Mouse (Mus musculus) B cell, adult 2 months (primary cell): ENCODE results near the gene Pex3.

Source experiments
- DNase-seq, 2 experiments: peaks; one replicate each; pipeline ENCODE4 v3.0.0; 2022

The Pex3 gene

DNA sequence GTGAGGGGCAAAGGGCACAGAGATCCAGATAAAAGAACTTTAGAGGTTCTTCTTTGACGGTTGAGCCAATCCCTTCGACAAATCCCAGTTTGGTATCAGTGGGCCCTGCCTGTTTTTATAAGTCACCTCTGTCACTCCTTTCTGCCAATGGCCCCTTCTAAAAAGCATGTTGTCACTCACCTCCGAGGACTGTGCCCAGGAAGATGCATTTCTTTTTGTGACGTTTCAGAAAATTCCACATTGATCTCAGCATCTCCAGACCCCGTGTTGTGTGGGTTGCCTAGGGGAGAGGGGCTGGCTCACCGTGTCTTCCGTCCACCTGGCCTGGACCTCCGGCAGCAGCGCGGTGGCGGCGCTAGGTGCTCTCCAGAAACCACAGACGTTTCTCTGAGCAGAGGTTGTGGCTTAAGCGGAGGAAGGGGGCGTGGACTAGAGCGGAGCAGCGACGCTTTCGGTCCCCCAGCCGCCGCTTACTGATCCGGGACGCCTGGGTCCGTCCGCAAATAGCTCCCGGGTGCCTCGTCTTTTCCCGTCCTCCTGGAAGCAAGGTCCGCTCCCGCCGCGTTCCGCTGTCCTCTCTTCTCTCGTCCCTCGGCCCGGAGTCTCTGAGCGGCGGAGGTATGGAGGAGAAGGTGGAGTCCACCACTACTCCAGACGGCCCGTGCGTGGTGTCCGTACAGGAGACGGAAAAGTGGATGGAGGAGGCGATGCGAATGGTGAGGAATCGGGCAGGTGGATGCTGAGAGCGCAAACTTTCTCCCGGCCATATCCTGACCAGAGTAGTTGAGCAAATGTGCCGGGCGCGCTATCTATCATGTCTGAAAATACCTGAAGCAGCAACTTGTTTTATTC is at the start of gene Pex3, which contains the start of gene Adat2:
TSS of gene Pex3 (minus strand) at position 497 of the 852 bp plus-strand sequence.
TSS of gene Adat2 (plus strand) at position 249 of the 852 bp plus-strand sequence.
- DNase-seq: peak; percentile 94 to 95

DNA sequence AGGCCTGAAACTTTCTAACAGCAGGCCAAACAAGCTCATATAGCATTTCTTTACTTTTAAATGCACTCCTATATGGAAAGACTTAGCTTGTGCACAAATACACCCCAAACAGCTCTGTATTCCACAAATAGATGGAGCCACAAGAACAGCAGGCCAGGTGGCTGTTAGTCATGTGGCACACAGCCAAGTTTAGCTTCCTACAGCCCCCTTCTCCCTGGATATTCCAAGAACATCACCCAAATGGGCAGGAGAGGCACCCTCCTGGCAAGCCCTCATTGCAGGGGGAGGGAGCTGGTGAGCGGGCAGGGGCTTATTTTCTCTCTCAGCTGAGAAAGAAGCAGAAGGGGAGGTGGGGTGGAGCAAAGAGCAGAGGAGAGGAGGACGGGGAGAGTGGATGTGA is 48.0 kb upstream of the Pex3 start:
- no peak for DNase-seq

DNA sequence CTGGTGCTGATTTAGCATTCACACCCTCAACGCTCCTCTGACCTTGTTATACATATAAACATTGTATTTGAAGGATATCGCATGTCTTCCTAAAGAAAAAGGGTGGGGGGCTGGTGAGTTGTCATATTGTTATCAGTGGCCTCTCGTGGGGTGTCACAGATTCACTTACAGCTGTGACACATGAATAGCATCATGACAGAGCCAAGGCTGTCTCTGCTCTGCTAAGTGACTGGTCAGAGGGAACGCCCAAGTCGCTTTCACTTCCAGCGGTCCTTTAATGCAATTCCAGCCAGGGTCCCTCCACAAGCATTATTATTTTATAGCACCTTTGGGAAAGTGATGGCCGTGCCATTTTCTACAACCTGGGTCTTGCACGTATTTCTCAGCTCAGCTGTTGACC is 44.5 kb upstream of the Pex3 start:
- DNase-seq: no peak

DNA sequence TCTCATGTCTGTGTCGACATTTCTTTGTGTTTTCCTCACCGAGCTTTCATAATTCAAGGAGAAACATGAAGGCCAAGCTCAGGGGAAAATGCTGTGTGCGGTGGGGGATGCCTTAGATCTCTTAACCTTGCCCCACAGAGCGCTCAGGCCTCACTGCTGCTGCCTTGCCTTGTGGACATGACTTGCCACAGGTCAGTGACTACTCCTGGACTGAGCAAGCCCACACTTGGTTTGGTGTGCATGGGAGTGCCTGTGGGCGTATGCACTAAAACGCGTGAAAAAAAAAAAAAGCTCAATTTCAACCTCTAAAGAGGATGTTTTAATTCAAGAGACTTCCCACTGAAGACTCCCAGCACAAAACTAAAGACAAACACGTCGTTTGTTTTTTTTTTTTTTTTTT is 43.9 kb upstream of the Pex3 start:
- no peak for DNase-seq

DNA sequence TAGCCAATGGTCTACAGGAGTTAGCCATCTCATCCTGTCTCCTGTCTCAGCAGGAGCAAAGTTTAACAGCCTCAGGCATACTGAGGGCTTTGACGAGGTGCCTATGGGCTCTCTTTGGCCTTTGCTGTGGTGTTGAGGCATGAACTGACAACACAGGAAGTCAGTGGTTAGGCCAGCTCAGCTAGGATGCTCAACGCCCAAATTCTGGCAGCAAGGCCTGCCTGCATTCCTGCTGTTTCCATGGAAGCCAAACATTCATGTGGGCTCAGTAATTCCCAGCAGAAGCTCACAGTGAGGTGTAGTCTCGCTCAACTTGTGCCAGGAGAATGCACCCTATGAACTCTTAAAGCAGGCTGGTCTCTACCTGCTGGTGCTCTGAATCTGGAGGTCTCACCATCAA is 43.1 kb upstream of the Pex3 start:
- no peak for DNase-seq

DNA sequence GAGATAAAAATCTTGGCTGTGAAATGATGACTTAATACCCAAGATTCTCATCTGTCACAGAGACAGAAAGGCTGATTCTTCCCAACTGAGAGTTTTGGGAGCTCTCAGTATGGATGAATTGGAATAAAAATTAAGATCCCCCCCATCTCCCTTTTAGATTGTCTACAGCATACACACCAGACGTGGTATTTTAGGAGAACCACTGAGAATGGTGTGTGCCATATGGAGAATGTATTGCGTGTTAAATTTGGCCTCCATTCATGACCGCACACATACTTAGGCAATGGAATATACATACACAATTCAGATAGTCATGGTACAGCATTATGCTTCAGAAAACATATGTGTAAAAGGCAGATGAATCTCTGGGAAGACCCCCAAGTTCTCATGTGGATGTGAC is 40.6 kb upstream of the Pex3 start:
- no peak for DNase-seq

DNA sequence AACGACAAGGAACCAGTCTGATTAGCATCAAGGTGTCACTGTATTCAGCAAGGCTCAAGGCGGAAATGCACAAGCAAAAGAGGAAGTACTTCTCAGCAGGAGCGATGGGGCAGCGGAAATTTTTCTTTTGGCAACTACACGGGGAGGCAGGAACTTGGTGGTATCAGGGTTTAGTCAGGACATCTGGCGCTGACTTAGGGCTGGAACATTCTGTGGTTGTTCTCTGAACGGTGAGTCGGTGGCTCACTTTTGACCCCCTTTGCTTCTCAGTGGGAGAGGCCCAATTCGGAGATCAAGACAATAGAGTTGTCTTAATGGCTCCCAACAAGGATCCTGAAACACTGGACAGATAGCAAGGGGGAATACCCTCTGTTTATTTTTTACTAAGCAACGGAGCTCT is 39.3 kb upstream of the Pex3 start:
- no peak for DNase-seq

DNA sequence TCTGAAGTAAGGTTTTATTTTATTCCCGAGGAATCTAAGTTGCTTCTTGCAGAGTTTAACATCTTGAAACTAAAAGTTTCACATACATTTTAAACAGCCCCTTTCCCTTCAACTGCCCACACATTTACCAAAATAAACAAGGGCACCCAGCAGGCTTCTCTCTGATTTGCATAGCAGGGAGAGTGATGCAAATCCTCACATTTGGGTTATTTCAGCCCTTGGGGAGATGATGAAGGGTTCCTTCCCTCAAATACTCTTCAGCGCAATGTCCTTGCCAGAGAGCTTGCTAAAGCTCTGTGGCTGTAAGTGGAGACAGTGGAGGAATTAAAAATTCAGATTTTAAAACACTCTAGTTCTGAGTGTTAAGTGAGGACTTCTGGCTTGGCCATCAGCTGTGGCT is 35.0 kb upstream of the Pex3 start:
- DNase-seq: no peak

DNA sequence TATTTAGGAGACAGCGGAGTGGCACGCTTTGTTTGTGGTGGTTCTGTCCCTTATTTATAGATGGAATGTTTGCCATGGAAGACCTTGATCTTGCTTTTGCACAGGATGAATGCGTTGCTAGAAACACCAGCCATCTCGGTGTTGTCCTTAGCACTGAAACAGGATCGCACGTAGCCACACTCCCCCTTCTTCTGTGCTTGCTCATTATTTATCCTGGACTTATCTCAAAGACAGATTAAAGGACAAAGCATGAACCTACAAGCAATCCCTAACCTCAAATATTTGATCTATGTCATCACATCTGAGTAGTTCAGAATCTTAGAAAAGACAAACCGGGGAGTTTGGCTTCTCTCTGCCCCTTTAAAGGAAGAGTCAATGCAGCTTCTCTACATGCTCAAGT is 24.2 kb upstream of the Pex3 start:
- DNase-seq: no peak

DNA sequence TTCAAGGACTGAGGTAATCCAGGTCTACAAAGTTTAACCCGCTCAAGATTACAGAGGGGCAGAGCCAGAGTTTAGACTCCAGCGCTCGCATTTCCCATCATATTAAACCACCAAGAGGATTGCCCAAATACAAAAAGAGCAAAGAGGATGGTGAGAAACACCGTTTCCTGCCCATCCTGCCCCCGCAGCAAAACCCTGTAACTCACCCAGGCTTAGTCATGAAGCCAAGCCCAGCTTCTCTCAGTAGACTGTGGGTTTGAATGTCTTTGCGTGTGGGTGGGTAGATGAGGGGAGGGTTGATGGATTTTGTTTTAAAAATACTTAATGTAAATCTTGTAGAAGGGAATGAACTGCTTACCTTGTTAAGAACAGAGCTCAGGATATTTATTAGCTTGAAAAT is 19.5 kb upstream of the Pex3 start:
- DNase-seq: no peak

DNA sequence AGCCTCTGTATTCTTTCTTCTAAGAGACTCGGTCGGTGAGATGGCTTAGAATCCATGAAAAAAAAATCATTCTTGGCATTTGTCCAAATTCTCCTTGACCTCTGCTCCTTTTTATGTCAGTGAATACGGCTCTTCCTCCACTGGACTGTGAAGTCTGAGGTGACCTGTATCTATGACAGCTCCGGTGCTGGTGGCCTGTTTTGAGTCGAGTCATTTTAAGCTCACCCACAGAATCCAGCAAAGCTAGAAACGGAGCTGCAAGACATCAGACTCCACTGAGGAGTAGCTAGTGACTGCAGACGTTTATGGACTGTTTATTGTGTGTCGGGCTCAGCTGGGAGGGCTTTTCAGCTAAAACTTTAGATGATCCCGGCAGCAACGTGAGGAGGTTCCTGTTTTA is 19.1 kb upstream of the Pex3 start:
- DNase-seq: no peak

DNA sequence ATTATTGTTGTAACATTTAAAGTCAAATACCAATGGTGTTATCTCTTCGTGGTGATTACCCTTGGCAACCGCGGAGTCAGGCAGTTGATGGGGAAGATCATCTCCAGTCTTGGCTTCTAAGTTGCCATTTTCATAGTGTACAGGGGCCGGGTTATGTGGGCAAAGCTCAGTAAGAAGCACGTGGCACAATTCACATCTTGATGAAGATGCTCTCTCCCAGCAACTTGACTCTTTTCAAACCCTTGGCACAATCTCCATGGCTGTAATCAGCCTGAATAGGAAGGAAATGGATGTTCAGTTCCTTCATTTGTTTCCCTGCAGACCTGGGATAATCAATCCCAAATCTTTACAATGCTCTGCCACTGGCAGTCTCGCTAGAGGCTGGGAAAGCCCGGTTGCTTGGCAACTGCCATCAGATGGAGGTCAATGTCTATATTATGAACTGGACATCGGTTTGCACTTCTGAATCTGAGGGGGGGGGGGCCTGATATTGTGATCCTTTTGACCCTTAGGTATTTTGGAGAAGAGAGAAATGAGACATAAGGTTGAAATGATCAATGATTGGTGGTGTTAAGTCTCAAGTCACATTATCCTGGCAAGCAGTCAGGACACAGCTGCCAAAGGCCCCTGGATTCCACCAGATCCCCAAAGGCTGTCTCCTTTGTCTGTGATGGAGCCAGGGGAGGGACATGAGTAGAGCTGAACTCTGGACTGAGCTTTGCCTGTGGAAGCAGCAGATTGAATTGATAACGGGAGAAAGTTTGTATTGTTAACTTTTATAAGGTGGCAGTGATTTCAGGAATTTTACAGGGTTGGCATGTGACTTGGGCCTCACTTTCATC is 18.0 kb upstream of the Pex3 start:
- DNase-seq: no peak

DNA sequence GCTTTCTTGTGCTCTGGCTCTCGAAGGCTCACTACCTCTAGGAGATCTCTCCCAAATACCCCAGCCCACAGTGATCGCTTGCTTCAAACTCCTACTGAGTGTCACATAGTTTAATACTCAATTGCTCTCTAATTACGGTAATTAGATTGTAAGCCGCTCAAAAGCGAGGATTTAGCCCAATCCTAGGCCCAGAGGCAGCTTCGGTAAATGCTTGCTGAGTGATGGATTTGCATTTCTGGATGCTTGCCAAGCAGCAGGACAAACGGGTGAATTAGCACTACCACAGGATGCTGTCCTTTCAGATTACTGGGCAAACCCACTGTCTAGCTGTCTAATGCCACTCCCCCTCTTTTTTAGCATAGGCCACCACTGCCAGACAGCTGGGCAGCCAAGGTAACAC is 16.9 kb upstream of the Pex3 start:
- DNase-seq: no peak

DNA sequence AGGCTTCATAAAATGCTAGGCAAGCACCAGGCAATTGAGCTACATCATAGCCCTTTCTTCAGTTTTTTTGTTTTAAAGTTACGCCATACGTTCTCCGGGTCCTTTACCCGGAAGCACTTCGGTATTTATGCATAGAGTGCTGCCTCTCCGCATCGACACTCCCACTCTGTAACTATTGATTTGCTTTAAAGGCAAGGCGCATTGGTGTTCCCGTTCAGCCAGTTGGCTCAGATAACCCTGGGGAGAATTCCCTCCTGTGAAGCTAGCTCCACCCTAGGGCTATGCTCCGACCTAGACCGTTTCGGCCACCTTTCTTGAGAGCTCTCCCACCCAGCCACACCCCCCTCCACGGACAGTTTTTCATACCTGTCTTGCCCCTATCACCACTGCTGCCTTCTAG is 13.5 kb upstream of the Pex3 start:
- no peak for DNase-seq

DNA sequence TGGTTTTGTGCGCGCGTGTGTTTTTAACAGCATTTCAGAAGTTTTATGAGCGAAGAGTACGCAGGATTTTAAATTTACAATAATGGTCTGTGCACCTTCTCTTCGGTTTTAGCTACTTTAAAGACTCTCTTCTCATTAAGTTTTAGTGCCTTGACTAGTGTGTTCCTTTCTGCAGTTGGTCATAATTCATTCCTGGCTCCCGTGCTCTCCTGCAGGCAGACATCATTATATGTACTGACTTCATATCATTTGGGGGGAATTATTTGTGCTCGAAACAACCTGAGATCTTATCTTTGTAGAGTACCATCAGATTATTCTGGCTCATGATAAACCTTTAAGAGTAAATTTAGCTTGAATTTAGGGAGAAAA is 12.1 kb upstream of the Pex3 start:
- DNase-seq: no peak

DNA sequence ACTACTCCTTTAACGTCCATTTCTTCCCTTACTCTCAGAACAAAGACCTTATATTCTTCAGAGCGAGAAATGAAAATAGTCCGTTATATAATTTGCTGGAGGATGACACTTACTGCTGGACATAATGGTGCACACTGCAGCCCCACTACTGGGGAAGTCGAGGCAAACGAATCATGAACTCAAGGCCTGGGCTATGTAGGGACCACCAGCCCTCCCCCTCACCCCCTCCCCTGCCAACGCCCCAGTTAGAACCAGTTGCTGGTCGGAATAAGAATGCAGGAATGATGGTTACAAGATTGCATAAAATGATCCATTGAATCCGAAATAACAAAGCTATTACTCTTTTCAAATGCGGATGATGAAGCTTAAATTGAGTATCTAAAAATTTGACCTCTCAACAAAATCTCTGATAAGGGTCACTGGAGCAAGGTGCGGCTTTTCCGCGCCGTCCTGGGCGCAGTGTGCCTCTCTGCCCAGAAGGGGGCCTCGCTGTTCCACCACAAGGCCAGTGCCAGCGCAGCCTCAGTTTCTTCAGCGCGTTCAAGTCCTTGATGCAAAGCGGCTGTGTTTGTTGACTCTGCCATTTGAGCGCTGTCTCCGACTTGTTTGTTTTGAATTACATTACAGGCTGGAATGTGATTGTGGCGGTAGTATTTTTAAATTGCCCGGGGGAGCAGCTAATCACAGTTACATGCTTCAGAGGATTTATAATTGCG is 11.6 kb upstream of the Pex3 start:
- DNase-seq: peak; percentile 72 to 77

DNA sequence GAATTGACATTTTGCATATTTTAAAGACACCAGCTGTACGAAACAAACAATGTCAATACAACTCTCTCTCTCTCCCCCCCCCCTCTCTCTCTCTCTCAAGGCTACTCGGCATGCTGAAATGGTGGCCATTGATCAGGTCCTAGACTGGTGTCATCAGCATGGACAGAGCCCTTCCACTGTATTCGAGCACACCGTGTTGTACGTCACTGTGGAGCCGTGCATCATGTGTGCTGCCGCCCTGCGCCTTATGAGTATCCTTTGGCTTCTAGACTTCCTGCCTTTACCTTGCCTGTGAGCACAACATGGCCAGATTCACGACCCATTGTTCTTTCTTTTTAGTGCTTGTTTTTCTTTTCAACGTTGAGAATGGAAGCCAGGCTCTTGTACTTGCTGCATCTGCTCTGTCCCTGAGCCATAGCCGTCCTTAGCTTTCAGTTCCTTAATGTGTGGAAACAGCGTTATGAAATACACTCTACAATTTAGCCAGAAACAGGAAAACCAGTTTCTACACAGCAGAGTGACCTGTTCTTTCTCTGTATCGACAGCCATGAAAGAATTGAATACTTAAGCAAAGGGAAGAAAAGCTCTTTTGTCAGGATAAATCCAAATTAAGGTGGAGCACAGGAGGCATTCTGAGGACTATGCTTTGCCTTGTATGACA is 7.2 kb upstream of the Pex3 start:
- DNase-seq: no peak

DNA sequence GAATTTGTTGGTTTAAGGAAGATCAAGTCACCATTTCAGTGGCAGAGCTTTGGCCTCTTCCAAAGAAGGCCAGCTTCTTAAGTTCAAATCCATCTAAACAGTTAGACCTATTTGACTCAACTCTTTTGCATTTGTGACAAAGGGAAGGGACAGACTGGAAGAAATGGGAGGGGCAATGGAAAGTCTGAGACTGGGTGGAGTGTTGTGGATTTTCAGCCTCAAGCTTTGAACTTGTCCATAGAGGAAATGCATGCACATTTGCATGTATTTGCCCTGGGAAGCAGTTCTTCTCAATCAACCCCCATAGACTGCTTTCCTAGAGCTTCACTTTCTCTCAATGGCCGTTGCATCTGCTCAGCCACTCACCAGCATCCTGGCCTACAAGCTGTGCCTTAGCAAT is 1.4 kb upstream of the Pex3 start:
- DNase-seq: no peak

DNA sequence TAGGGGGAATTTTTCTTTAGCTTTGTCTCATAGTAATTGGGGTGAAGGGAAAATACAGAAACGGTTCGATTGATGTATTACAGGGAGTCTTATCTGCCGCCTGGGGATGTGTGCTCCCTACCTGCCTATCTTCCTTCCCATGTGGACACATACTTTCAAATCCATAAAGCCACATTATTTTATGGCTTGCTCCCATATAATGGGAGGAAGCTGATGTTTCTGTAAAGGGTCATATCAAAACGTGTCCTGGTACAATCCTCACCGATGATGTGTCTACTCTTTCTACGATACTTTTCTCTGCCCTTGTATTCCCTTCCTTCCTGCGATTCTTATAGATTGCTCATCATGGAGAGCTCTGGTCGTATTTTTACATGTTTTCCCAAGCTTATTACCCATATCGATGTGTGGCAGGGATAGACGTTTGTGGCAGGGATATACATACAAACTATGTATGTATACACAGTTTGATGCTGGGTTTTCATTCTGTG is 600 bp upstream of the Pex3 start:
- no peak for DNase-seq

DNA sequence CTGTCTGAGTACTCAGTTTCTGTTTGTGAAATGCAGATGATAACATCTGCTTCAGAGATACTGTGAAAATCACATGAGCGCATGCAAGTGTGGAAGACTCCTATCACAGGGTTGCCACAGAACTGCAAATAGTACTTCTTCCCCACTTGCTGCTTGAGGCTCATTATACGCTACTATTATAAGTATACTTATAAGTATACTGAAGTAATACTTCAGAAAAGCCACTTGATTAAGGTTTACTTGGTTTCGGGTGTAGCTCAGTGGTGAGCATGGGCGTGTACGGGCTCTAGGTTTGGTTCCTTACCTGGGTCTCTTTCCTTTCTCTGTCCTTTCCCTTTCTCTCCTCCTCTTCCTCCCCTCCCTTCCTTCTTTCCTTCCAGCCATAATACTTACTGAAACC is 11.2 kb downstream of the Pex3 start:
- DNase-seq: no peak

DNA sequence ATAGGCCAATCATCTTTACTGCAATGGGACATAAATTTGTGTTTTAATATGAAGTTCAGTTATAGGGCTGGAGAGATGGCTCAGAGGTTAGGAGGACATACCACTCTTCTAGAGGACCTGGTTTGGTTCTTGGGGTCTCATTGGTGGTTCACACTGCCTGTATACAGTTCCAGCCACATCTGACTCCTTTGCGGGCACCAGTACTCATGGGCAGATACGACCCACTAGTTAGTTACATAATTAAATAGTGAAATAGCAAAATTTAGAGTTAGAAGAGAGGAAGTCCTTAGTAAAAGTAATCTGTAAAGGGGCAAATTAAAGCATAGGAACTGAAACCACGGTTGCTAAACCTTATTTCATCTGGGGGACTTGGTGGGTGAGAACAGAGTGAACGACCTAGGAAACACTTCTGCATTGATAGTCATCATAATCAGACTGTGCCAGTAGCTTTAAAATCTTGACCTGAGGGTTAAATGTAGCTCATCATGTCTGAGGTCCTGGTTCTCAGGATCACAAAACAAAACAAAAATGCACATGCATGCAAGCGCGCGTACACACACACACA is 13.1 kb downstream of the Pex3 start:
- no peak for DNase-seq

DNA sequence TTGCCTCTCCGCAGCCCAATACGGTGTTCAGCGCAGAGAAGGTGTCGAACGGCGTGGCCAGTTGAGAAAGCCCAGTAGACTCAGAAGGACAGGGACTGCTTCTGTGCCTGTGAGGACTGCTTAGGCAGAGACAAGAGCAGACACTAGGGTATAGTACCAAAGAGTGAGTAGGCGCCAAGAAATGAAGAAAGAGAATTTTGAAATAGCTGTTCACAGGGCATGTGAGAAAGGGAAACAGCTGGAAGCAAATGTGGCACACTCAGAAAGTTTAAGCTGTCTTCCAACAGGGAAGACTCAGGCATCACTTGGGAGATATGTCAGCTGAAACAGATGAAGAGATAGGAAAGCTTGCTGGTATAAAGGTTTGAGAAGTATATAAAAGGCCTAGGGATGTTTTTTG is 16.2 kb downstream of the Pex3 start:
- no peak for DNase-seq

DNA sequence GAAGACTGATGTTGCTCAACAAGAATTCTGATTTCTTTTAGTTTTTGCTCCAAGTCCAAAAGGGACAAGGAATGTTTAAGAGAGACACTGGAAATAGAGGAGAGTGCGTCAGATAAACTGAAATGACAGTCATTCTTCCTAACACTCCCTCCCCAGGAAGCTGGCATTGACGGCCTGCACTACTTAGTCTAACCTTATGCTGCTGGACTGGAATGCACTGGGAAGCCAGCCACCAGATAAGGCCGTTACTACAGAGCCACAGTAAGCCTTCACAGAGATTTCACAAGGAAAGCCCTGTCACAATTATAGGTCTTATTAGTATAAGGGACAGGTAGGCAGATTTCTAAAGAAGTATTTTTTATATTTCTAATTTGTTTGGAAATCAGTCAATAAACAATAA is 18.2 kb downstream of the Pex3 start:
- DNase-seq: no peak
